Mouse (Mus musculus) liver, adult 2 months (tissue): ENCODE results near the gene Stpg4.

Source experiments
- CTCF ChIP-seq: fragments of 200-500 bp; IDR thresholded peaks from 2 replicates; pipeline ENCODE4 v1.5.1; 2011; ENCODE audit warnings: low read depth, low read length, control low read depth
- POLR2A ChIP-seq: fragments of 200-500 bp; IDR thresholded peaks from 2 replicates; pipeline ENCODE4 v1.6.1; 2011; ENCODE audit warnings: low read length, control low read depth; ENCODE audit not compliant: insufficient read depth; ENCODE audit errors: extremely low read depth

DNA sequence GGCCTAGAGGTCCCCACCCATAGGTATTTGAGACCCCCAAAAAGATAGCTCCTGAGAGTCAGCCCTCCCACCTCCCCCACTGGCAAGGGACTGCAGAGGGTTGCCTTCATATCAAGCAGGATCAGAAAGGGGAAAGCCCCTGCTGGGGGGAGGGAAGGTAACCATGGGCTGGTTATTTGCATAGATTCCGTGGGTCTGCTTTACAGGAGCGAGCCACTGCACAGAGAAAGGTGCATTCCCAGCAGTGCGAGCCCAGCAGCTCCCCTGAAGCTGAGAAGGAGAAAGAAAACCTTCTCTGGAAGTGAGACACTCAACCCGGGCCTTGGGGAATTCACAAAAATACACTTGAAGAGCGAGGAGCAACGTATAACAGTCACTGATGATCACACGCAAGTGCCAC lies 9.5 kb downstream of the Stpg4 start:
- TF ChIP-seq CTCF (no peak), POLR2A (no peak)
